Mouse (Mus musculus): ENCODE measurements around the gene Car1. TPM values are rescaled to one million over a fixed set of nuclear protein-coding genes. Genes with fewer than 3 reads are reported as not detected.
"Not testable (repeated sequence)": the region's sequence is repeated elsewhere in the genome, so short reads cannot be mapped to it uniquely, and the experiment has no call there.

The Car1 gene
- total RNA-seq, 4 experiments from 2014 or later, result not detected

DNA sequence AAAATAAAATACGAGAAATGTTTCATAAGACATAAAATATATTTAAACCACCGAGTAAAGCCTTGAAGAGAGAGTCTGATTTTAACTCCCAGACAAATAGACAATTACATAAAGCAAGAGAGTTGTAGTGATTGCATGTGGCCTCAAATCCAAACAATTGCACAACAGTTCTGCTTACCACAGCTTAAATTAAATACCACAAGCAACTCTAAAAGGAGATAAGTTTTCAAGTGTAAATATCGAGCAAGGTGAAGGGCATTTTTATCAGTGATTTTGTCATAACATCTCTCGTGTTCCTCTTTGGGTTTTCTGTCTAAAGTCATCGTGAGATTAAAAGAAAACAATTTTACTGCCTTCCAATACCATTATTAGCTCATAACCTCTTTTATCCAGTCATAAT is 25.0 kb downstream of the Car1 start:
- DNase-seq (ENCODE audit: low spot score in 2 of 2), result not testable (repeated sequence)

DNA sequence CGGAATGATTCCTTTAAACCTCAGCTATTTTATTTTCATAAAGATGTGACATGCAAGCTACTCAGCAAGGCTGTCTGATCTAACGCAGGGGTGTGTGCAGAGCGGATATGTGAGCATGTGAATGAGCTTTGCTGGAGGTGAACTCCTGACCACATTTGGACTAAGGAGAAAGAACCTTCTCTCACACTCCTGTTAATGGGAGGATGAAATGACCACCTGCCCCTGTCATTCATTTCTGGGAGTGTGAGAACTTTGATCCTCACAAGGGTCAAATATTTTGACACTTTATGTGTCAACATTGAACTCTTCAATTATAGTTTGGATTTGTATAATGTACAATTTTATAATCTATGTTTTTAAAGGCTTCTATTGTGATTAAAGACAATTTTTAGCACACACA is 25.8 kb downstream of the Car1 start:
- not testable (repeated sequence) for DNase-seq (ENCODE audit: low spot score in 2 of 2)

DNA sequence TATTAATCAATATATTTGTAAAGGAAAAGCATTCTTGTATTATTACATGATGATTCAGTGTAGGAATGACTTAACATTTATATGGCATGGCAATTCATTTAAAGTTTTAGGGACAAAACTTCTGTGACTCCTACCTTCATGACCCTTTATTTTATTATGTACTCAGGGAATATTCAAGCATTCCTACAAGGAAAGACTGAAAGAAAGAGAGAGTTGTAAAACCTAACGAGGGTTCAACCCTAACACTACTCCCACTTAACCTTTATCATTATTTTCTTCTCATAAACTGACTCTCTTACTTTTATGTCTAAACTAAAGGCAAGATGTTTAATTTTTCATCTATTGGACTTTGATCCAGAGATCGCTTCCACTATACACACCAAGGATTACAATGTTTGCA is 28.0 kb downstream of the Car1 start:
- no peak for DNase-seq (ENCODE audit: low spot score in 2 of 2)

DNA sequence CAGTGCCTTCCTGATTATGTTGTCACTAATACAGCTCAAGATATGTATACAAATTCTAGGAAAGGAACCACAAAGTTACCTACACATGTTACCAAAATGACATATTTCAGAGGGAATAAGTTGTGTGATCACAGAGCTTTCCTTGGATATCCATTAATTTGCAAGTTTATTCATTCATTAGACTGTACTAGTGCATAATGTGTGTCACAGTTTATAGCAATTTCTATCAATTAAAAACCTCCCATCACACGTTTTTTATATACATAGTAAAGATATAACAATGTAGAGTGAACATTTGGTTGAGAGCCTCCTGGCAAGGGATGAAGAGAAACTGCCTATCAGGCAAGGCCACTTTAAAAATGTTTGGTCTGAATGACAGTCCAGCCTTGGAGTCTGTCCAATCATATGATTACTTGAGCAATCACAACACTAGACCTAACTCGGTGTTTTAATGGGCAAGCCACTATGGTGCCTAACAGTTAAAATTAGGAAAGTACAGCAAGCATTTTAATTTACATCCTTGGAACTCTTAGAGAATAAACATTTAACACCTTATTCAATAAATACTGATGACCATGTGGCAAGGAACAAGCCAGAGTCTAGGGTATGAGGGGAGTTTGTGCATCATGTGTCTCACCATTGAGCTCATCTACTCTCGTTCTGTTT is 31.5 kb downstream of the Car1 start:
- DNase-seq (ENCODE audit: low spot score in 2 of 2), result not testable (repeated sequence)

DNA sequence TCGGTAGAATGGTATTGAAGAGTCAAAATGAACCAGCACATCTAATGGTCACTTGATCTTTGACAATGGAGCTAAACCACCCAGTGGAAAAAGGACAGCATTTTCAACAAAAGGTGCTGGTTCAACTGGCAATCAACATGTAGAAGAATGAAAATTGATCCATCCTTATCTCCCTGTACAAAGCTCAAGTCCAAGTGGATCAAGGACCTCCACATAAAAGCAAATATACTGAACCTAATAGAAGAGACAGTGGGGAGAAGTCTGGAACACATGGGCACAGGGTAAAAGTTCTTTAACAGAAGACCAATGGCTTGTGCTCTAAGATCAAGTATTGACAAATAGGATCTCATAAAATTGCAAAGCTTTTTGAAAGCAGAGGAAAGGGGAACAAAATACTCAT is 33.6 kb downstream of the Car1 start:
- not testable (repeated sequence) for DNase-seq (ENCODE audit: low spot score in 2 of 2)

DNA sequence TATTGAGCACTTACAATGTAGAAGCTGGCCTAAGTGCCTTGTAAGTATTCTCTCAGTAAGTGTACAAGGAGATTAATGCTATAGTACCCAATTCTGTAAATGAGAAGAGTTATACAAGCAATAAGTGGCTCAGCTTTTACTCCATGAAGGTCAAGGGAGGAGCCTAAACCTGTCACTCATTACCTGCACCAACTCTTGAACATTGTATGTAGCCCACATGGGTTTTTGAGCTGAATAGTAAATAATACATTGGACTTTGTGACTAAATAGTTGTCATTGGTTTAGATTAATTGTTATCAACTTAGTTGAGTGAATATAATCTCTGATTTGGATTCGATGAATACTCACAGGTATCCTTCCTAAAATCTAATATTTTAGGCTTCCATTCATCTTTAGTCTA is 35.7 kb downstream of the Car1 start:
- not testable (repeated sequence) for DNase-seq (ENCODE audit: low spot score in 2 of 2)

DNA sequence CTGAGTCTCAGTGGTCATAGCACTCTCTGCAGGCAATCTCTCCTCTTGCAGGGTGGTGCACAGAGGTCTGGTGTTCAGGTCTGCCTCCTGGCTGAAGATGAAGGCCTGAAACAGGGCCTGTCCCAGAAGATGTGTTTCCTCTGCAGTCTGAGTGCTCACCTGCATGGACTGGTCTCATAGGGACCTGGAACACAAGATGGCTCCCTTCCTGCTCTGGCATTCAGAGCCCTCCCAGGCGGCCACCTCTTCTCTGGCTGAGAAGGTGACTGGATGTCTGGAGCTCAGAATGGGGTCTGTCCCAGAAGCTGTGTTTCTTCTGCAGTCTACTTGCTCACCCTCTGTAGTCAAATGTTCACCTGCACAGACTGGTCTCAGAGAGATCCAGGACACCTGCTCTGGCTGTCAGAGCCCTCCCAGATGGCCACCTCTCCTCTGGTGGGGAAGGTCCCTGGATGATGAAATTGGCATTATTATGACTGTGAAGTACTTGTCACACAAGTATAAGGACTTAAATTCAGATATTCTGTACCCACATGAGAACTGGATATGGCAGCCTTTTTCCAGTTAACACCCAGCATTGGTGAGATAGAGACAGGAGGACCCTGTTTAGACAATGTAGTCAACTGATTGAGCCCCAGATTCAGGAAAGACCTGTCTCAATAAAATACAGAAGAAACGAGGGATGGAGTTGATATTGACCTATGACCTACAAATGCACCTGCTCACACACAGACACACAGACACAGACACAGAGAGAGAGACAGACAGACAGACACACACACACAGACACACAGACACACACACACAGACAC is 43.2 kb downstream of the Car1 start:
- DNase-seq (ENCODE audit: low spot score in 2 of 2), result no peak

DNA sequence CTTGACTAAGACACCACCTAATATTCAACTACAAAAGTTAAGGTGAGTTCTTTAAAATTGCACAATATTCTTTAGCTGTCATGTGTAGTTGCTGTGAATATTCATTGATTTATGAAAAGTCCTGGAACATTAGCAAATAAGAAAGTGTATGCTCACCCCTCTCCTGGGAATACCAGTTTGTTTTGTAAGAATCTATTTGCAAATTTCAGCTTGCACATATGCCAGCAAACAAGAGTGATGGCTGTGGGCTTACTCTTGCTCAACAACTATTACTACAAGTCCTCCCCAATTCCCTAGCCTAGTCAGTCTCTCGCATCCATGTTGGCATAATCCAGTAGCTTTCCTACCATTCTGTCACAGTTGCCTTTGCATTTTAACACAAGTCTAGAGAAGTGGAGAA is 52.5 kb downstream of the Car1 start:
- DNase-seq (ENCODE audit: low spot score in 2 of 2), result no peak

DNA sequence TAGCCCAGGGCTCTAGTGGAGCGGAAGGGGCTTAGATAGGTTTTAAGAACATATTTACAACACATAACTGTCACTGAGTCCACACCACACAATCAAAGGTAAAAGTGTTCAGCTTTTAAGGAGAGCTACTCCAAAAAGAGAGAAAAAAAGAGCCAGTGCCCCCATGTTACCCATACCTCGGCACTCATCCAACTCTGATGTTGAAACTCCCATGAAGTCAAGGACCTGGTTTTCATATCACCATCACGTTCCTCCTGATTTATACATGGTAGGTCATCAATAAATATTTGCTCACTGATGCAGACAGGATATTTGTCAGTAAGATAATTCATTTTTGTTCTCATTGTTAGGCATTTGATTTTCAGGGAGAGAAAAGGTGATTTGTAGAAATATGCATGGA is 62.1 kb downstream of the Car1 start:
- no peak for DNase-seq (ENCODE audit: low spot score in 2 of 2)

DNA sequence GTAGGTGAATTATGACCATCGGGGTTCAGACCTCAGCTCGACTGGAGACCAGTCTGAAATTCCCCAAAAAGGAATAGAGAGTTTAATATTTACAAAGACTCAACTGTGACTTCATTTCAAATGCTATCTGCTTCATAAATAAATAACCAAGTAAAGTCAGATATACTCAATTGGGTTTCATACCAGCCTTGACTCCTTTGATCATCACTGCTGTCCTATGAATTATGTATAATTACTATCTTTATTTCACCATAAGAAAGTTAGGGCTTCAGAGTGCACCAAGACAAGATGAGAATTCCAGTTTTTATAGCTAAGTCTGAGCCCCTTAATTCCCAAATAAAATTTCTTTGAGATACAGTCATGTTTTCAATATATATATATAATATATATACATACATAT is 69.9 kb downstream of the Car1 start:
- no peak for DNase-seq (ENCODE audit: low spot score in 2 of 2)

DNA sequence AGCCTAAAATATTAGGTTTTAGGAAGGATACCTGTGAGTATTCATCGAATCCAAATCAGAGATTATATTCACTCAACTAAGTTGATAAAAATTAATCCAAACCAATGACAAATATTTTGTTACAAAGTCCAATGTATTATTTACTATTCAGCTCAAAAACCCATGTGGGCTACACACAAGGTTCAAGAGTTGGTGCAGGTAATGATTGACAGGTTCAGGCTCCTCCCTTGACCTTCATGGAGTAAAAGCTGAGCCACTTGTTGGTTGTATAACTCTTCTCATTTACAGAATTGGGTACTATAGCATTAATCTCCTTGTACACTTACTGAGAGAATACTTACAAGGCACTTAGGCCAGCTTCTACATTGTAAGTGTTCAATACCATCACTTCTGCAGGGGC is 80.7 kb downstream of the Car1 start:
- not testable (repeated sequence) for DNase-seq (ENCODE audit: low spot score in 2 of 2)

DNA sequence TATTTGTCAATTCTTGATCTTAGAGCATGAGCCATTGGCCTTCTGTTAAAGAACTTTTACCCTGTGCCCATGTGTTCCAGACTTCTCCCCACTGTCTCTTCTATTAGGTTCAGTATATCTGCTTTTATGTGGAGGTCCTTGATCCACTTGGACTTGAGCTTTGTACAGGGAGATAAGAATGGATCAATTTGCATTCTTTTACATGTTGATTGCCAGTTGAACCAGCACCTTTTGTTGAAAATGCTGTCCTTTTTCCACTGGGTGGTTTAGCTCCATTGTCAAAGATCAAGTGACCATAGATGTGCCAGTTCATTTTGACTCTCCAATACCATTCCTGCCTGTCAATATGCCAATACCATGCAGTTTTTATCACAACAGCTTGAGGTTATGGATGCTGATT is 82.7 kb downstream of the Car1 start:
- not testable (repeated sequence) for DNase-seq (ENCODE audit: low spot score in 2 of 2)

Other genes starting within 250 kb of the Car1 start
- 10 to 100 TPM; 78.7 to 90.7 (median 88.6) TPM for gene 1810022K09Rik, start 197.1 kb downstream of the Car1 start, total RNA-seq (2022)
- 1 to 10 TPM; 1.2 to 2.2 (median 1.3) TPM for gene Car13, start 166.6 kb downstream of the Car1 start, total RNA-seq (2022)
- gene Car3, start 55.1 kb upstream of the Car1 start, total RNA-seq (2022), result 1 to 10 TPM in 2 of 4 experiments, under 1 TPM in 2; 0.56 to 1.3 (median 1.00) TPM
- 100 to 1,000 TPM; 143 to 172 (median 162) TPM for gene Car2, start 77.9 kb upstream of the Car1 start, total RNA-seq (2022)